Mouse (Mus musculus) E14TG2a.4 (cell line): ENCODE data around the gene Stk10.

Source experiments
- H3K27me3 ChIP-seq: 2 replicates; pipeline ENCODE4 v1.6.1; 2014; ENCODE audit warnings: low read length, control low read depth; ENCODE audit not compliant: insufficient read depth
- H3K36me3 ChIP-seq: 2 replicates; pipeline ENCODE4 v1.6.1; 2014; ENCODE audit warnings: low read length, control low read depth; ENCODE audit not compliant: insufficient read depth
- H3K4me1 ChIP-seq: replicated peaks from 2 replicates; pipeline ENCODE4 v1.6.1; 2014; ENCODE audit warnings: low read depth, low read length, control low read depth
- H3K4me3 ChIP-seq: replicated peaks from 2 replicates; pipeline ENCODE4 v1.5.1; 2014; ENCODE audit warnings: mild to moderate bottlenecking, low read length
- H3K9me3 ChIP-seq: 2 replicates; pipeline ENCODE4 v1.6.1; 2014; ENCODE audit warnings: low read length, control low read depth
- CTCF ChIP-seq: conservative IDR thresholded peaks from 2 replicates; pipeline ENCODE4 v1.5.1; 2014; ENCODE audit warnings: low read length
- NANOG ChIP-seq: IDR thresholded peaks from 2 replicates; pipeline ENCODE4 v1.6.1; 2014; ENCODE audit warnings: borderline replicate concordance, low read length, mixed read lengths
- POU5F1 ChIP-seq: IDR thresholded peaks from 2 replicates; pipeline ENCODE4 v1.6.1; 2014; ENCODE audit warnings: low read length, borderline replicate concordance

The Stk10 gene

DNA sequence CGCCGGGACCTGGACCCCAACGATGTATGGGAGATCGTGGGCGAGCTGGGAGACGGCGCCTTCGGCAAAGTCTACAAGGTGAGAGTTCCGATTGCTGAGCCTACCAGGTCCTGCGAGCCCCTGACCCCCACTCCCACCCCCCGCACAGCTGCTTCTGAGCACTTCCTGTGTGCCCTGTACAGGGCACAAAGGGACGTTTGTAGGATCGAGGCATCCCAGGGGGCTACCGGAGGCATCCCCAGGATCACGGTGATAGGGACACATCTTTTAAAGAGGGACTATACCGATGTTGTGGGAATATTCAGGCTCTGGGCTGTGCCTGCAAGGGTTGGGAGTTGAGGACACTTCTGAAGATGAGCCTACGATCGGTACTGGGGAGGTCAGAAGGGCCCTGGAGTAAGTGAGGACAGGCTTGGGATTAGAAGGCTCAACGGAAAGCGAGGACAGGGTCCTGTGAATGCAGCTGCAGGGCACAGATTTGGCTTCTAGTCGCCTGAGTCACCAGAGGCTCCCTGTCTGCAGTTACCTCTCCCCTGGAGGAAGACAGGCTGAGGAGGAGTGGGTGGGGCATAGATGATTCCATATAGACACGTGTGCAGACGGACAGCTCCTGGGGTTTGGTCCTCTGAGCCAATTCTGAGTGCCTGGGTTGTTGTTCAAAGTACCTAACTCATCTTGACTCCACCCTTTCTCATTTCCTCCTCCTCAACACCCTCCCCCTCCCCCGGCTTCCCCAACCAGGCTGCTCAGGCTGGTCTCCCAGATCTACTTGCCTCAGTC is 567 bp downstream of the Stk10 start:
- no peaks in the 10 kb centered on the region for H3K9me3 ChIP-seq
- TF ChIP-seq CTCF: no peak
- TF ChIP-seq NANOG: no peak
- no peak for TF ChIP-seq POU5F1
- H3K4me1 ChIP-seq: peaks cover 65% of the 10 kb centered on the region
- peaks cover 32% of the 10 kb centered on the region for H3K27me3 ChIP-seq
- peak overlapping the region; percentile 87 for H3K4me3 ChIP-seq
- H3K36me3 ChIP-seq: no peaks in the 10 kb centered on the region

DNA sequence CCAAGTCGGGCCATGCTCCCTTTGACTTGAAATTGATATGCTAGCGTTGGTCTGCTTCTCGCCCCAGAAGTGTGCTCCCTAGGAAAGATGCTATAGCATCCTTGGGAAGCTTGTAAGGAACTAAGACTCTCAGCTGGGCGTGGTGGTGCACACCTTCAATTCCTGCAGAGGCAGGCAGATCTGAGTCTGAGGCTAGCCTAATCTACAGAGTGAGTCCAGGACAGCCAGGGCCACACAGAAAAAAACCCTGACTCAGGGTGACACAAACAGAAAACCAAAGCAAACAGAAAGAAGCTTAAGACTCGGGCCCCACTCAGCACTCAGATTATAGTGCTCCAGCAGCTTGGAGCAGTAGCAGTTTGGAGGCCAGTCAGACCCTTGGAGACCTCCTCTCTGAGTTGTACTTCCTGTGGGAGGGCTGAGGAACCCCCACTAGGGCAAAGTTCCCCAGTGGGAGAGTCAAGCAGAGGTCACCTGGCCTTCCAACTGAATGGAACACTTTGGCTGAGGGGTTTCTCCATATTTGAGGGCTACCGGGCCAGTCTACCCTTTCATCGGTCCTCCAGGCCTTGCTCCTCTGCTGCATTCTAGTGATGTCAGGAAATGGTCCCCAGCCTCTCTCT is 1.5 kb downstream of the Stk10 start:
- no peak for TF ChIP-seq CTCF
- TF ChIP-seq NANOG: no peak
- TF ChIP-seq POU5F1: no peak
- H3K27me3 ChIP-seq: peaks cover 32% of the 10 kb centered on the region
- peaks cover 73% of the 10 kb centered on the region for H3K4me1 ChIP-seq
- peak overlapping the region; percentile 87 for H3K4me3 ChIP-seq
- no peaks in the 10 kb centered on the region for H3K9me3 ChIP-seq
- H3K36me3 ChIP-seq: no peaks in the 10 kb centered on the region

DNA sequence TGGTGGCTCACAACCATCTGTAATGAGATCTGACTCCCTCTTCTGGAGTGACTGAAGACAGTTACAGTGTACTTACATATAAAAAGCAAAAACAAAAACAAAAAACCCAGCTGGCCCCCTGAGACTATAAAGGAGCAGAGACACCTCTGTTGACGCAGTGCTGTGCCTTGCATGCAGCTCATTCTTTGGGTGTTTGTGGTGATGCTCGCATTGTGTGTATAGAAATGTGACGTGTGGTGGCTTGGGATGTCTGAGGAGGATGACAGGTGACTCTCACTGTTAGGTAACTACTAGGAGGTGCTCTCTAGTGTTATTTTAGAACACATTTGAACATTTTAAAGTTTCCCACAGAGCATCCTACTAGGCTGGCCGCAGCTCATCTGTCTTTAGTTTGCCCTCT is 2.5 kb downstream of the Stk10 start:
- Histone ChIP-seq H3K36me3 (peaks cover 7% of the 10 kb centered on the region; the same call in 1 of the 2 replicates), H3K4me1 (peaks cover 76% of the 10 kb centered on the region), H3K9me3 (no peaks in the 10 kb centered on the region), H3K27me3 (peaks cover 30% of the 10 kb centered on the region), H3K4me3 (no peak overlapping the region)
- no peak for TF ChIP-seq NANOG
- no peak for TF ChIP-seq CTCF
- TF ChIP-seq POU5F1: no peak

- Histone ChIP-seq H3K36me3 (peaks cover 11% of the 10 kb centered on the region; the same call in 1 of the 2 replicates), H3K4me1 (peaks cover 77% of the 10 kb centered on the region), H3K4me3 (0 out of 2 replicates have a peak overlapping the region, but pooled peaks have one; percentile 13), H3K9me3 (no peaks in the 10 kb centered on the region), H3K27me3 (peaks cover 17% of the 10 kb centered on the region)
- no peak for TF ChIP-seq POU5F1
- TF ChIP-seq NANOG: peak; percentile 85; the same call in 1 of the 2 replicates
Observed at GRCm38 (mm10) chr11:32536954-32537353, 3.8 kb downstream of the Stk10 start.

GRCm38 (mm10) chr11:32538435-32538834 is 5.3 kb downstream of the Stk10 start:
- H3K4me1 ChIP-seq: peaks cover 84% of the 10 kb centered on the region

DNA sequence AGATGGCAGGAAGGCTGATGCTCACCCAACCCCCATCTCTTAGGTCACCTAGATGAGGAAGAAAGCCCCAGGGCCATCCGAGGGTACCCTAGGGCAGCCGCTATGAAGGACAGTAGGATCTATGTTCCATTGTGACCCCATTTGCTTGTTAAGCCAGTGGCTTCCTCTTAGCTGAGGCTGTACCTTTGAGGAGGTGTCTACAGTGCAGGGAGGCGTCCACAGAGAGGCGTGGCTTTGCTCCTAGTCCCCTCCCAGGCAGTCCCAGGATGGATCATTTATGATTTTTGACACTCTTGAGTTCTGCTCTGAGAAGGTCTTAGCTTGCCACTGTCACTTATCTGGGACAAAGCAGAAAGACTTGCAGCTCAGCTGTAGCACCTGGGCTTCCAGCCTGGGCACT is 5.7 kb downstream of the Stk10 start:
- TF ChIP-seq POU5F1 (no peak), CTCF (no peak), NANOG (no peak)
- no peaks in the 10 kb centered on the region for H3K9me3 ChIP-seq
- H3K4me3 ChIP-seq: 0 out of 2 replicates have a peak overlapping the region, but pooled peaks have one; percentile 17
- H3K27me3 ChIP-seq: peaks cover 4% of the 10 kb centered on the region; the same call in 1 of the 2 replicates
- peaks cover 80% of the 10 kb centered on the region for H3K4me1 ChIP-seq
- peaks cover 13% of the 10 kb centered on the region for H3K36me3 ChIP-seq

More at GRCm38 (mm10) chr11:32538435-32538834, 5.3 kb downstream of the Stk10 start:
- Histone ChIP-seq H3K4me3 (0 out of 2 replicates have a peak overlapping the region, but pooled peaks have one; percentile 17), H3K9me3 (no peaks in the 10 kb centered on the region), H3K36me3 (peaks cover 11% of the 10 kb centered on the region; the same call in 1 of the 2 replicates), H3K27me3 (peaks cover 8% of the 10 kb centered on the region)
- TF ChIP-seq NANOG: no peak
- TF ChIP-seq POU5F1: no peak
- TF ChIP-seq CTCF: no peak

GRCm38 (mm10) chr11:32539717-32540116 is 6.6 kb downstream of the Stk10 start:
- peaks cover 71% of the 10 kb centered on the region for H3K4me1 ChIP-seq
- H3K9me3 ChIP-seq: no peaks in the 10 kb centered on the region
- H3K4me3 ChIP-seq: no peak overlapping the region
- peaks cover 21% of the 10 kb centered on the region for H3K36me3 ChIP-seq
- peaks cover 2% of the 10 kb centered on the region; the same call in 1 of the 2 replicates for H3K27me3 ChIP-seq
- TF ChIP-seq POU5F1 (no peak), NANOG (no peak), CTCF (no peak)

GRCm38 (mm10) chr11:32540463-32540862 is 7.4 kb downstream of the Stk10 start:
- Histone ChIP-seq H3K36me3 (peaks cover 21% of the 10 kb centered on the region), H3K4me1 (peaks cover 64% of the 10 kb centered on the region), H3K27me3 (no peaks in the 10 kb centered on the region), H3K4me3 (no peak overlapping the region), H3K9me3 (no peaks in the 10 kb centered on the region)
- no peak for TF ChIP-seq CTCF
- no peak for TF ChIP-seq POU5F1
- TF ChIP-seq NANOG: no peak
